Mouse (Mus musculus): ENCODE measurements at regions not wholly inside any gene's neighbourhood (a gene's known extent, or its start where the extent isn't known, plus 50 kb on each side); places are given as distances from the start of the nearest gene placed in this dataset.

- DNase-seq: no peak
Observed at GRCm38 (mm10) chr2:115520413-115521139, 60.9 kb upstream of the BC052040 start.

GRCm38 (mm10) chr2:115529878-115530277 is 51.6 kb upstream of the BC052040 start:
- no peak for DNase-seq
